Mouse (Mus musculus) bone marrow macrophage, adult 2 months (primary cell): Measurements from ENCODE around the gene Cadm1.

ENCODE experiments used
- CTCF ChIP-seq: IDR thresholded peaks from 2 replicates; pipeline ENCODE4 v1.5.1; 2012; ENCODE audit warnings: low read depth, mild to moderate bottlenecking, low read length, moderate library complexity
- POLR2A ChIP-seq: IDR thresholded peaks from 2 replicates; pipeline ENCODE4 v1.6.1; 2012; ENCODE audit warnings: mild to moderate bottlenecking, low read depth, low read length, borderline replicate concordance

DNA sequence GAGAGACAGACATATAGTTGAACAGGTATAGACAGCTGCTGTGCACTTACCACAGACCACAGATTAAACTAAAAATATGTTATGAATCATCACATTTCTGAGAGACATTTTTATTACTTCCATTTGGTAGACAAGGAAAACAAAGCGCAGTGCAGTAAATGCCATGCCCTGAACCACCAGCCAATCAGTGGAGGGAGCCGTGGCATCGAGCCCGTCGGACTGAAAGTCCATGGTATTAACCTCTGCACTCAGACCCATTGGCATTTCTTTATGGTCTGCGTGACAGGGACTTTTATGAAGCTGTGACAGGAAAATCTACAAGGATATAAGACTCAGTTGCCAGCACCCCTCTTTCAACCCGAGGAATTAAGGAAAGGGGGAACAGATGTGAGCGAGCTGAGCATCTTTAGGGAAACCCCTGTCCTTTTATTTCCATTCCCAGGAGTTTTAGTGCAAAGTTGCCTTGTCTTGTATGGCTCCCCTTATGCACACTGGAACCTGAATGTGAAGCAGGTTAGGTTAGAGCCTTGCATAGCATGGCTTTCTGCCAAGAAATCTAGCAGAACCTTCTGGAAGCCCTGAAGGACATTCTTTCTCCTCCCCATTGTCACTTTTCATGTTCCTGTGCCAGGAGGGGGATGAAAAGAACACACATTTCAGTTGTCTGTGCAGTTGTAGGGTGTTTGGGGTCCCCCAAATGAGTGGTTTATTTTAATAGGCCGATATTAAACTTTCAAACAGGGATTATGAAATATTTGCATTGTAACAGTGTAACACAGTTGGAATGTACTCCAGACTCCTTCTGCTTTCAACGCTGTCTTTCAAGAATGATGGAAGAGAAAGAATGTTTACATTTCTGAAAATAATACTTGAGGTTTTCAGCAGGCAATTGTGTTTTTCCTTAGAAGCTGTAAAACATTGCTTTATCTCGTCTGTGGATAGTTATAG is 145.1 kb downstream of the Cadm1 start:
- TF ChIP-seq CTCF (no peak), POLR2A (no peak)
